Mouse (Mus musculus): ENCODE data around the gene Ahnak. TPM values are rescaled to one million over a fixed set of nuclear protein-coding genes. Genes with fewer than 3 reads are reported as not detected.
"Not testable (repeated sequence)": the region's sequence is repeated elsewhere in the genome, so short reads cannot be mapped to it uniquely, and the experiment has no call there.

Ahnak gene
- total RNA-seq, 2 experiments from 2014 or later, result 6.5 to 17.2 TPM

GRCm38 (mm10) chr19:9083892-9084291 lies 94.8 kb downstream of the Ahnak start:
- ATAC-seq (replicated peaks; ENCODE audit: poor library complexity), result not testable (repeated sequence)

GRCm38 (mm10) chr19:9087821-9088220 lies 98.7 kb downstream of the Ahnak start, which contains the start of gene Scgb1a1:
Gene Scgb1a1, minus strand, starts transcription at chr19:9087958.
- ATAC-seq (replicated peaks; ENCODE audit: poor library complexity), result no peak; the same call in 1 of the 2 replicates

GRCm38 (mm10) chr19:9090191-9090590 lies 101.1 kb downstream of the Ahnak start:
- ATAC-seq (replicated peaks; ENCODE audit: poor library complexity), result no peak

- ATAC-seq (replicated peaks; ENCODE audit: poor library complexity), result no peak
Observed at GRCm38 (mm10) chr19:9090709-9091108, 101.6 kb downstream of the Ahnak start.

GRCm38 (mm10) chr19:9095111-9095510 lies 106.0 kb downstream of the Ahnak start:
- no peak for ATAC-seq (replicated peaks; ENCODE audit: poor library complexity)

GRCm38 (mm10) chr19:9097441-9097840 lies 108.4 kb downstream of the Ahnak start:
- ATAC-seq (replicated peaks; ENCODE audit: poor library complexity), result no peak

- no peak for ATAC-seq (replicated peaks; ENCODE audit: poor library complexity)
Observed at GRCm38 (mm10) chr19:9099751-9100150, 110.7 kb downstream of the Ahnak start.

GRCm38 (mm10) chr19:9100297-9101061 lies 111.4 kb downstream of the Ahnak start:
- ATAC-seq (replicated peaks; ENCODE audit: poor library complexity), result no peak

- ATAC-seq (replicated peaks; ENCODE audit: poor library complexity), result no peak
Observed at GRCm38 (mm10) chr19:9101062-9101457, 112.0 kb downstream of the Ahnak start.

- no peak for ATAC-seq (replicated peaks; ENCODE audit: poor library complexity)
Observed at GRCm38 (mm10) chr19:9103986-9104385, 114.9 kb downstream of the Ahnak start.

GRCm38 (mm10) chr19:9105101-9105685 lies 116.1 kb downstream of the Ahnak start:
- no peak for ATAC-seq (replicated peaks; ENCODE audit: poor library complexity)

- no peak for ATAC-seq (replicated peaks; ENCODE audit: poor library complexity)
Observed at GRCm38 (mm10) chr19:9106096-9106495, 117.0 kb downstream of the Ahnak start.

- no peak for ATAC-seq (replicated peaks; ENCODE audit: poor library complexity)
Observed at GRCm38 (mm10) chr19:9106751-9107378, 117.8 kb downstream of the Ahnak start.

- ATAC-seq (replicated peaks; ENCODE audit: poor library complexity), result no peak
Observed at GRCm38 (mm10) chr19:9107379-9107755, 118.3 kb downstream of the Ahnak start.

GRCm38 (mm10) chr19:9108536-9108935 lies 119.5 kb downstream of the Ahnak start:
- no peak for ATAC-seq (replicated peaks; ENCODE audit: poor library complexity)

GRCm38 (mm10) chr19:9110182-9110869 lies 121.2 kb downstream of the Ahnak start:
- peak; percentile 94 for ATAC-seq (replicated peaks; ENCODE audit: poor library complexity)

GRCm38 (mm10) chr19:9112043-9112442 lies 123.0 kb downstream of the Ahnak start:
- no peak for ATAC-seq (replicated peaks; ENCODE audit: poor library complexity)

- peak; percentile 55 for ATAC-seq (replicated peaks; ENCODE audit: poor library complexity)
Observed at GRCm38 (mm10) chr19:9116268-9116667, 127.2 kb downstream of the Ahnak start.

GRCm38 (mm10) chr19:9117275-9117674 lies 128.2 kb downstream of the Ahnak start:
- no peak for ATAC-seq (replicated peaks; ENCODE audit: poor library complexity)

- ATAC-seq (replicated peaks; ENCODE audit: poor library complexity), result no peak
Observed at GRCm38 (mm10) chr19:9119655-9120425, 130.8 kb downstream of the Ahnak start.

GRCm38 (mm10) chr19:9122390-9122789 lies 133.3 kb downstream of the Ahnak start:
- ATAC-seq (replicated peaks; ENCODE audit: poor library complexity), result 0 out of 2 replicates have a peak, but pooled peaks have one; percentile 20

All from megakaryocyte progenitor cell, adult 5-6 weeks (primary cell).